Mouse (Mus musculus): Measurements from ENCODE around the gene Ddn. TPM values are rescaled to one million over a fixed set of nuclear protein-coding genes. Genes with fewer than 3 reads are reported as not detected.
A peak's percentile ranks its signal among the peaks of the same experiment; 100 is the strongest.

Ddn gene
- polyA plus RNA-seq, 1 experiment from 2014 or later = not detected

DNA sequence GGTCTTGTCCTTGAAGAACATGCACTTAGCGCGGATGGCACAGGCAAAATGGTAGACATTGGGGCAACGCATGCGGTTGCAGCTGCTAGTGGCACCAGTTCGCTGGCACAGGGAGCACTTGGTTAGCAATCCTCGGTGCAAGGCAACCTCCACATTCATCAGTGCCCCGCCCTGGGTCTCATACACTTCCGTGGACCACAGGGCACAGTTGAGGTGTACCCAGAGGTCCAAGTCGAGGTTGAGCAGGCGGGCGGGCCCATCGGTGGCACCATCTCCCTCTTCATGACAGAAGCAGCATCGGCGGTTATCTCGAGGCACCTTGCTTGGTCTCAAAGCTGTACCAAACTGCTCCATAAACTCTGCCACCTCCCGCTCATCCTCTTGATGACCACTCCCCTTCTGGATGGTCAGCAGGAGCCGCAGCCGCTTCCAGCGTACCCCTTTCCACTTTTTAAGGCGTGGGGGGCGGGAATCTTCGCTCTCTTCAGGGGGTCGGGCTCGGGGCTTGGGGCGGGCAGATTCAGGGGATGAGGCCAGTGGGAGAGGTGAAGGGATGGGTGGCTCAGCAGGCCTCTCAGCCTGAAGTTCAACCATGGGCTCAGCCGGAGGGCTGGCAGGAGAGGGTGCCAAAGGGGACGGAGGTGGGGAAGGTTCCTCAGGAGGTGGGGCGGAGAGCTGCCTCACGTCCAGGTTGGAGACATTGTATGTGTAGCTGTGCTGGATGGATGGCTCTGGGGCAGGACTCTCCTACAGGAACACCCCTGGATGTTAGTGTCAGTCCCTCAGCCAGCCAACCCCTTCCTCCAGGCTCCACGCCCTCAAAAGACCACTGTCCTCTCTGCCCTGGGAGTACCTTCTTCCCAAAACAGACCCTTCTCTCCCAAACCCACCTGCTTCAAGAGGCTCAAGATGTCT lies 30.6 kb upstream of the Ddn start:
- H3K9ac ChIP-seq = no peak overlapping the region
- no peak overlapping the region for H3K4me2 ChIP-seq
- H3K36me3 ChIP-seq (replicated peaks) = peaks cover 100% of the 10 kb centered on the region
- WGBS = 95% methylated on average over 30 of the region's 30 CpGs
- no peaks in the 10 kb centered on the region for H3K27me3 ChIP-seq
- no peaks in the 10 kb centered on the region for H3K4me1 ChIP-seq
- no peak overlapping the region for H3K4me3 ChIP-seq (replicated peaks)
- no peak overlapping the region for H3K27ac ChIP-seq
- no peaks in the 10 kb centered on the region for H3K9me3 ChIP-seq
- no peak for ATAC-seq (ENCODE audit: low FRiP score)

DNA sequence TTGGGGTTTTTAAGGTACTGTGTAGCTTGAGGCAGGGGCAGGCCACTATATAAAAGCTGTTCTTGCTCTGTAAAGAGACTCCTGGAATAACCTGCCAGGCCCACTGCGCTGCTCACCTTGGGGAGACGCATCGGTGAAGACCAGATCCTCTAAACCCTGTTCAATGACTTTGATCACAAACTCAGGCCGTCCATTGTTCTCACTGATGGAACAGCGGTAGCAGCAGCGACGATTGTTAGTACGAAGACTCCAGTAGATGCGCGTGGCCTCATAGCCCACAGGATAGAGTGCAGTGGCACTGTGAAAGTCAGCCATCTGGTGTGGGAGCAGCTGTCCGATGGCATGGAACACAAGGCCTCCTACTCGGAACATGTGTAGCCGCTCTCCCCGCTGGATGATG lies 29.9 kb upstream of the Ddn start:
- Histone ChIP-seq H3K4me2 (no peak overlapping the region), H3K9me3 (no peaks in the 10 kb centered on the region), H3K36me3 (replicated peaks) (peaks cover 100% of the 10 kb centered on the region), H3K27ac (no peak overlapping the region), H3K4me1 (no peaks in the 10 kb centered on the region), H3K4me3 (replicated peaks) (no peak overlapping the region), H3K27me3 (no peaks in the 10 kb centered on the region), H3K9ac (no peak overlapping the region)
- ATAC-seq (ENCODE audit: low FRiP score) = no peak
- WGBS = 94% methylated on average over 14 of the region's 14 CpGs

DNA sequence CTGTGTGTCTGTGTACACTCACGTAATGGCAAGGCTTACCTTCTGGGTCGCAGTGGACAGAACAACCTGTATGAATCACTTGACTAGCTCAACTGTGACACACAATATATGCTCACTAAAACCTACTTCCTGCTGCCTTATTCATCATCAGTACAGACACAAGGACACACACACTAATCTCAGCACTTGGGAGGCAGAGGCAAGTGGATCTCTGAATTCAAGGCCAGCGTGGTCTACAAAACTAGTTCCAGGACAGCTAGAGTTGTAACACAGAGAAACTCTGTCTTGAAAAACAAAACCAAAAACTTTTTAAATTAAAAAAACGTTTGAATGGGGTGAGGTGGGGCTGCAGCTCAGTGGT lies 28.4 kb upstream of the Ddn start:
- H3K4me1 ChIP-seq = no peaks in the 10 kb centered on the region
- H3K9ac ChIP-seq = no peak overlapping the region
- no peak overlapping the region for H3K4me3 ChIP-seq (replicated peaks)
- no peak overlapping the region for H3K4me2 ChIP-seq
- H3K36me3 ChIP-seq (replicated peaks) = peaks cover 97% of the 10 kb centered on the region
- no peak overlapping the region for H3K27ac ChIP-seq
- H3K27me3 ChIP-seq = no peaks in the 10 kb centered on the region
- H3K9me3 ChIP-seq = no peaks in the 10 kb centered on the region
- WGBS = 73% methylated on average over 4 of the region's 4 CpGs
- ATAC-seq (ENCODE audit: low FRiP score) = no peak

DNA sequence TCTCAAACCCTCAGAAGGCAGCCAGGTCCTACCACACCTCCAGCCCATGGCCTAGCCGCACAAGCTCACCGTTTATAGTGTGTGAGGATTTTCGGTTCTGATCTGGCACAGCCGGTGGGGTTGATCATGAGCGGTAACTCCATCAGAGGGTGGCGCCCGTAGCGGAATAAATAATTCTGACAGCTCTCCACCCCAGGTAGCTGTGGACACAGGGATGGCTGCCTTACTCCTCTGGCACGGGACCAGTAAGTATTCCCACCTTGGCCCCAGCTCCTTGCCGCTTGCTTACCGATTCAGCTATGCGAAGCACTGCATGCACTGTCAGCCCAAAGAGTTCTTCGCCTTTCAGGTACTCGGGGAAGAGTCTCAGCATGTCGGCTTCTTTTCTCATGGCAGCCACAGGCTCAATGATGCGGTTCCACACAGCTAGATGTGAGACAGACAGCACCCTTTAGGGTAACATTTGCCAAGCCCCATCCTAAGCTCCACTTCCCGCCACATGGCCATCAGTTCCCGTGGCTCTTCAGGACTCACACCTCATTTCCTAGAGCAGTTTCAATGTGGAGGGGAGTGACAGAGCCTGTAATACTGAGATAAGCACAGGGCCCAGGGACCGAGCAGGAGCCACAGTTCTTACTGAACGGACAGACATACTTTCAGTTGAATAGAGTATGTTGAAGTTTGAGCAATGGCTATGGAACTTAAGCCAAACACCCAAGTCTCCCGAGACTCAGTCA lies 27.9 kb upstream of the Ddn start:
- peaks cover 91% of the 10 kb centered on the region for H3K36me3 ChIP-seq (replicated peaks)
- H3K4me1 ChIP-seq = peaks cover under 1% of the 10 kb centered on the region; the same call in 1 of the 2 replicates
- H3K27me3 ChIP-seq = no peaks in the 10 kb centered on the region
- no peak overlapping the region for H3K27ac ChIP-seq
- WGBS = 95% methylated on average over 21 of the region's 21 CpGs
- no peak overlapping the region for H3K4me2 ChIP-seq
- no peak for ATAC-seq (ENCODE audit: low FRiP score)
- H3K9me3 ChIP-seq = no peaks in the 10 kb centered on the region
- H3K4me3 ChIP-seq (replicated peaks) = no peak overlapping the region
- H3K9ac ChIP-seq = no peak overlapping the region

DNA sequence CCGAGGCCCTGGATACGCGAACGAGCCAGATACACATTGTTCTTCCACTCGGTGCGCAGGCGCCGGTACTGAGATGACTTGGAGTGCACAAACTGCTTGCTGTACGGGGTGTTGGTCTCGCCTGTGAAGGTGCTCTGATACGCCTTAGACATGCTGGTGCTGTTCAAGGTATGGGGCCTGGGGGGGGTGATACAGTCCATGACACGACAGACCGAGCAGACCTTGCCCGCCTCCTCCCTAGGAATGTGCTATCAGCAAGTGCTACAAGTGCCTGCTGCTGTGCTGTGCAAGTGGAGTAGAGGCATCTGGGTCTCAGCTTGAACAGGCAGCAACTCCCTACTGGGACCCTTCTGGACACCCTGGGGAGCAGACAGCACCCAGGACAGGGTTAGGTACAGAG lies 26.0 kb upstream of the Ddn start:
- 93% methylated on average over 14 of the region's 14 CpGs for WGBS
- no peak overlapping the region for H3K27ac ChIP-seq
- no peak for ATAC-seq (ENCODE audit: low FRiP score)
- H3K36me3 ChIP-seq (replicated peaks) = peaks cover 72% of the 10 kb centered on the region
- H3K4me1 ChIP-seq = peaks cover 6% of the 10 kb centered on the region
- H3K9me3 ChIP-seq = no peaks in the 10 kb centered on the region
- no peak overlapping the region for H3K4me2 ChIP-seq
- no peak overlapping the region for H3K9ac ChIP-seq
- H3K27me3 ChIP-seq = no peaks in the 10 kb centered on the region
- no peak overlapping the region for H3K4me3 ChIP-seq (replicated peaks)

DNA sequence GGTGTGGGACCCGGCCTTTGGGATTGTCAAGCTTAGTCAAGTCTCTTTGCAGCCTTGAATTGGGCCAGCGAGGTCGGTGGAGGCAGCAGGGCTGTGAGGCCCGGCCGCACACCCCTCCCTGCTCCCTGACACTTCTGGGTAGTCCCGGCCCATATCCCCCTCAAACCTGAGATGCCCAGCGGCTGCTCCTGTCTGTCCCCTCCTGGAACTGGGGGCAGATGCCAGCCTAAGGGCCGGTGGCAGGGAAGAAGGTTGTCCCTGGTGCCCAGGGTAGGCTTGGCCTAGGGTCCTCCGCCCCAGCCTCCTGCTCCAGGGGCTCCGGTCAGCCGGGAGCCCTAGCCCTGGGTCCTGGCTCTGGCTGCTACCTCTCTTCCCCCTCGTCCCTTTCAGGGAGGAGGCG lies 24.8 kb upstream of the Ddn start:
- Histone ChIP-seq H3K27ac (no peak overlapping the region), H3K27me3 (no peaks in the 10 kb centered on the region), H3K4me2 (no peak overlapping the region), H3K4me1 (peaks cover 13% of the 10 kb centered on the region), H3K9ac (no peak overlapping the region), H3K36me3 (replicated peaks) (peaks cover 60% of the 10 kb centered on the region), H3K9me3 (no peaks in the 10 kb centered on the region), H3K4me3 (replicated peaks) (no peak overlapping the region)
- ATAC-seq (ENCODE audit: low FRiP score) = no peak
- 88% methylated on average over 13 of the region's 13 CpGs for WGBS

DNA sequence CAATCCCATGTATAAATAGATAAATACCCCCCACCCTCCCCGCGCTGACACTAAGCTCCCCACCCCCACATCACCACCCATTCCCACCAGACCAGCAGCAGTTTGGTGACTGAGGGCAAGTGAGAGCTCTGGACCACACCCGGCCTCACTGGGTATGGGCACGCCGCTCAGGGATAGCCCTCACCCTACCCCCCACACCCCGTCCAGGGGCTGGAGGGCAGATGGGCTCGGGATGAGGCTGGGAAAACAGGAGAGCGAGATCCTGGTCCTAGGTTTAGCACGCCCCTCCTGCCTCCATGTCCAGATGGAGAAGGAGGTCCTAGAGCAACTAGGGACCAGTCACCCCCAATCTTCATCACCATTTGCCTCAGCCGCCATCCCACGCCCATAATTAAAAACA lies 24.0 kb upstream of the Ddn start:
- Histone ChIP-seq H3K4me3 (replicated peaks) (no peak overlapping the region), H3K27me3 (no peaks in the 10 kb centered on the region), H3K4me2 (no peak overlapping the region), H3K27ac (no peak overlapping the region), H3K9me3 (no peaks in the 10 kb centered on the region), H3K4me1 (peaks cover 13% of the 10 kb centered on the region), H3K9ac (no peak overlapping the region), H3K36me3 (replicated peaks) (peaks cover 52% of the 10 kb centered on the region)
- 91% methylated on average over 11 of the region's 11 CpGs for WGBS
- no peak for ATAC-seq (ENCODE audit: low FRiP score)

DNA sequence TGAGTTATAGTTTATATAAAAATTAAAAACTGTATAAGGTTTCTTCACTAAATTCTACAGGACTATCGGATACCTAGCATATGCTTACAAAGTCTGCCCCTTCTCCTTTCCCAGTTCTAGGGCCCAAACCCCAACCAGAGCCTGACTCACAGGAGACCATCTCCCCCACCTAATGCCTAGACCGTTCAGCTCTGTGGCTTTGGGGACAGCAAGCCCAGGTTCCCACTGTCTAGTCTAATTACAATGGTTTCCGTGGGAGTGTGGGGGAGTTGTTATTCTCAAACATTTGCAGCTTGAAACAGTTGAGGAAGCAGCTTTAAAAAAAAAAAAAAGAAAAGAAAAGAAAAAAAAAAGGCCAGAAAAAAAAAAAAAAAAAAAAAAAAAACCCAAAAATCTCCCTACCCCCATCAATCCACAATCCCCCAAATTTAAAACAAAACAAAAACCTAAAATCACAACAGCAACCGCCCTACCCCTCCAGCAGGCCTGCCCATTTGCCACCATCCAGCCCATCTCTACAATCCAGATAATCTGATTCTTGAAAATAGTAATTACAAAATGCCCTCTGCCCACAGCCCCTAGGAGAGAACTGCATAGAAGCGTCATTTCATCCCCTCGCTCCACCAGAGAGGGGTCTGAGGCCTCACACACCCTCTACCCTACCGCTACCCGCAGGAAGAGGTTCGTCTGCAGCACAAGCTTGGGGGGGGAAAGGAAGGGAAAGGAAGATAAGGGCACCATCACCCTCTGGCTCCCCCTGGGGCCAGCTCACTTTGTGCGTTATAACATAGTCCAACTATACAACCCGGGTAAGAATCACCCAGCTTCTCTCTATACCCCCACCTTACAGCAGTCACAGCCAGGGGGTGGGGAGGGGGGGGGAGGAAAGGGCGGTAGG lies 23.1 kb upstream of the Ddn start:
- H3K36me3 ChIP-seq (replicated peaks) = peaks cover 44% of the 10 kb centered on the region
- peak overlapping the region; percentile 69 for H3K4me2 ChIP-seq
- WGBS = 59% methylated on average over 12 of the region's 12 CpGs
- ATAC-seq (ENCODE audit: low FRiP score) = no peak
- no peak overlapping the region for H3K9ac ChIP-seq
- no peak overlapping the region for H3K4me3 ChIP-seq (replicated peaks)
- no peaks in the 10 kb centered on the region for H3K27me3 ChIP-seq
- H3K4me1 ChIP-seq = peaks cover 13% of the 10 kb centered on the region
- H3K9me3 ChIP-seq = no peaks in the 10 kb centered on the region
- H3K27ac ChIP-seq = 0 out of 2 replicates have a peak overlapping the region, but pooled peaks have one; percentile 2

DNA sequence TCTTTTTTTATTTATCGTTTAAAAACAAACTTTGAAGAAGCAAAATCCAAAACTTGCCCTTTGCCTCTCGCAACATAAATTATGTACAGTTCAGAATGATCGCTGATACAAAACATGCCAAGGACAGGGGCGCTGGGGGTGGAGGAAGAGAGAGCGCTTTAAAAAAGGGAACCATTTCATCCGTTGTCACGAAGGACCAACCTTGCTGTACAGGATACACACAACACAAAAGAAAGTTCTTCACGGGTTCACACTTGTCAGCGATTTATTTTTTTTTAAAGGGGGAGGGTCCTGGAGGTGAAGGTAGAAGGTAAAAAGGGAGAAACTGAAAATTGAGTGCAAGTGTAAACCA lies 22.4 kb upstream of the Ddn start:
- peak; percentile 57 for ATAC-seq (ENCODE audit: low FRiP score)
- Histone ChIP-seq H3K27me3 (no peaks in the 10 kb centered on the region), H3K36me3 (replicated peaks) (peaks cover 36% of the 10 kb centered on the region), H3K4me1 (peaks cover 13% of the 10 kb centered on the region), H3K4me3 (replicated peaks) (peak overlapping the region; percentile 85), H3K4me2 (peak overlapping the region; percentile 69), H3K27ac (peak overlapping the region; percentile 90), H3K9me3 (no peaks in the 10 kb centered on the region), H3K9ac (peak overlapping the region; percentile 87)
- WGBS = 24% methylated on average over 9 of the region's 9 CpGs

DNA sequence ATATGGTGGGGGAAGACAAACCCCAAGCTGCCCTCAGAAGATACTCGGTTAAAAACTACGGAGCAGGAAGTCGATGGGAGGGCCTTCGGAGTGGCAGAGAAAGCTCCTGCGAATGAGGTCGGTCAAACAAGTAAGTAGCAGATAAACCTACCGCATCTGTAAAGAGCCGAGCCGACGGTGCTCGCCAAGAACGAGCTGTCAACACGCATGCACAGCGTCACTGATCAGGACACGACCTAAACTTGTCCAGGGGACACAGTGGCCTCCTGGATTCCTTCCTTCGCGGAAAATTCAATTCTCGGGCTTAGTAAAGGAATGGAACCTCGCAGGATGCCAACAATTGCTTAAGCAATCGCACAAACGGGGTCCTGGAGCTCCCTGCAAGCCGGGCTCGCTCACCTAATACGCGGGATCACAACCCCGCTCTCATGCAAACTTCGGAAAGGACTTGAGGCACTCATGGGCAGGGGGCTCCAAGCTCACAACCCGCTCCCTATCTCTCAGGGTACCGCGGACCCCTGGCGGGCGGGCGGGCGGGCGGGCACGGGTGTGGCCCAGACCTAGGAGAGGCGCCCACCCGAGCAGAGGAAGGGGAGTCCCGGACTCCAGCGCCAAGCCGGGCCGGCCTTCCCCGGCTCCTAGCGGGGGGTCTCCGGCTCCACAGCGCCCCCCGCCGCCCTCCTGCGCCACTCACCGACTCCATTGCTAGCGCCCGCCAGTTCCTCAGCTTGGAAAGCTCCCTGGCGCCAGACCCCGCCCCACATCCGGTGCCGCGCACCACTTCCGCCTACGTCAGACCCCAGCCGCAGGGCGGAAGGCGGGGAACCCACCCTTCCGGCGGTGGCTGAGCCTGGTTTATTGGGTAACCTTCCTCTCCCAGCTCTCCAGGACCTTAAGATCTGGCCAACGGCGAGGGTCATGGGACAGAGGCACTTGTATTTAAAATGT lies 21.7 kb upstream of the Ddn start, which contains the start of gene Prkag1:
Gene Prkag1 (minus strand): TSS at position 786 of the 948 bp plus-strand sequence.
- Histone ChIP-seq H3K4me3 (replicated peaks) (peak within 1 kb of the TSS; percentile 85), H3K4me2 (peak within 1 kb of the TSS; percentile 69), H3K27me3 (no peaks in the 10 kb centered on the region), H3K4me1 (peaks cover 13% of the 10 kb centered on the region), H3K27ac (peak within 1 kb of the TSS; percentile 90), H3K9me3 (no peaks in the 10 kb centered on the region), H3K36me3 (replicated peaks) (peaks cover 30% of the 10 kb centered on the region), H3K9ac (peak within 1 kb of the TSS; percentile 87)
- under 1% methylated on average over 59 of the region's 66 CpGs for WGBS
- ATAC-seq (ENCODE audit: low FRiP score) = peak; percentile 97

DNA sequence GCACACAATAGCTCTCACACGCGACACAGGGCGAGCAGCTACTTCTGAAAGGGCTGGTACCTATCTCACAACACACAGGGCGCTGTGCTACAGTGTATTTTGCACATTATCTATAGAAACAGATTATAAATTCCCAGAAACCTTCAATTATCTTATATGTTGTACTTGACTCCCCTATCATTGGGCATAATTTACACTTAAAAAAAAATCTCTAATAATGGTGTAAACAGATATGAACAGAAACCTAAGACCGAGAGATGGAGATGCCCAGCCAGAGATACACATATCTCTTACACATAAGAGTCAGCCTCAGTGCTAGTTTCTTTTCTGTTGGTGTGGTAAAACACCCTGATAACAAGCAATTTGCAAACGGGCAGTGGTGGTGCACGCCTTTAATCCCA lies 18.3 kb upstream of the Ddn start:
- H3K4me2 ChIP-seq = no peak overlapping the region
- no peak overlapping the region for H3K4me3 ChIP-seq (replicated peaks)
- 90% methylated on average over 7 of the region's 7 CpGs for WGBS
- H3K36me3 ChIP-seq (replicated peaks) = peaks cover 26% of the 10 kb centered on the region
- H3K27ac ChIP-seq = no peak overlapping the region
- no peak for ATAC-seq (ENCODE audit: low FRiP score)
- no peak overlapping the region for H3K9ac ChIP-seq
- H3K4me1 ChIP-seq = peaks cover 13% of the 10 kb centered on the region
- no peaks in the 10 kb centered on the region for H3K9me3 ChIP-seq
- H3K27me3 ChIP-seq = no peaks in the 10 kb centered on the region
